ENCODE assay signal across 24 mouse cellular contexts in genomic region chr4:148751591-148751990, GRCm38 (mm10). TPM values are rescaled to one million over a fixed set of nuclear protein-coding genes. Genes with fewer than 3 reads are reported as not detected.
DNase-seq lines count a peak whose midpoint lies in the region; ATAC-seq lines count a peak whose summit lies in the region.
"Had no signal": no experiment of that assay in that cellular context is flagged by ENCODE, and none has a peak within 500 bp of the region (broad histone marks: within the 10 kb centered on the region; RNA-seq: fewer than 3 reads in every experiment).

No protein-coding gene starts in this region.

- H3K4me1 ChIP-seq in heart, embryonic 13.5 days, result peaks cover 71% of the 10 kb centered on the region

- no peak for ATAC-seq in heart, embryonic 13.5 days (ENCODE audit: extremely low read depth, insufficient number of reproducible peaks, low FRiP score, low TSS enrichment)
- ATAC-seq: forebrain, embryonic 13.5 days; liver, postnatal 0 days; lung, postnatal 0 days had no signal

- no peak overlapping the region for H3K4me2 ChIP-seq in heart, embryonic 13.5 days
- H3K4me2 ChIP-seq: embryonic facial prominence, embryonic 12.5 days; forebrain, embryonic 13.5 days; hindbrain, embryonic 15.5 days; limb, embryonic 12.5 days; liver, embryonic 11.5 days had no signal

- peak; percentile 61 for DNase-seq in gastrocnemius, adult 18-20 months (ENCODE audit: low spot score)
- DNase-seq in gastrocnemius, postnatal 4 days (ENCODE audit: low spot score in 2 of 2), result no peak
- DNase-seq in heart, adult 18-20 months, result no peak
- DNase-seq in A20 (ENCODE audit: low read depth, low spot score) (peak; percentile 50), ZHBTc4 (ENCODE audit: low read depth, low spot score) (peak; percentile 52)
- DNase-seq in c-Kit-positive CD71-positive TER-119-positive erythroid progenitor cells, embryonic 14.5 days (ENCODE audit: low spot score), result no peak
- no peak for DNase-seq in lung, postnatal 10 days
- DNase-seq: adrenal gland, postnatal 10 days; cerebellum, adult 2 months; cerebellum, postnatal 25 days; kidney, postnatal 25 days; layer of hippocampus, postnatal 36 days; liver, postnatal 0 days; thymus, adult 2 months had no signal

- no peak overlapping the region for H3K4me3 ChIP-seq in heart, embryonic 13.5 days
- H3K4me3 ChIP-seq: embryonic facial prominence, embryonic 12.5 days; erythroblast, embryonic 14.5 days; forebrain, embryonic 13.5 days; hindbrain, embryonic 15.5 days; limb, embryonic 12.5 days; midbrain, embryonic 10.5 days had no signal

- no peaks in the 10 kb centered on the region for H3K36me3 ChIP-seq in heart, embryonic 13.5 days
- H3K36me3 ChIP-seq: embryonic facial prominence, embryonic 12.5 days; hindbrain, embryonic 15.5 days; limb, embryonic 12.5 days; midbrain, embryonic 10.5 days had no signal

- 39% methylated on average over 7 of the region's 7 CpGs for WGBS in heart, embryonic 13.5 days

- H3K27me3 ChIP-seq in heart, embryonic 13.5 days (replicated peaks), result no peaks in the 10 kb centered on the region
- H3K27me3 ChIP-seq: hindbrain, embryonic 15.5 days had no signal

- peak overlapping the region; percentile 72 for H3K27ac ChIP-seq in heart, embryonic 13.5 days (replicated peaks)
- H3K27ac ChIP-seq: embryonic facial prominence, embryonic 12.5 days; forebrain, embryonic 13.5 days; hindbrain, embryonic 15.5 days; limb, embryonic 12.5 days; midbrain, embryonic 10.5 days; stomach, postnatal 0 days had no signal

- no peaks in the 10 kb centered on the region for H3K9me3 ChIP-seq in heart, embryonic 13.5 days
- H3K9me3 ChIP-seq: embryonic facial prominence, embryonic 12.5 days; forebrain, embryonic 13.5 days; hindbrain, embryonic 15.5 days; limb, embryonic 12.5 days; midbrain, embryonic 10.5 days had no signal

- peak overlapping the region; percentile 50; the same call in 1 of the 2 replicates for H3K9ac ChIP-seq in heart, embryonic 13.5 days
- H3K9ac ChIP-seq: embryonic facial prominence, embryonic 12.5 days; forebrain, embryonic 13.5 days; hindbrain, embryonic 15.5 days; limb, embryonic 12.5 days; liver, postnatal 0 days had no signal

RNA-seq across cellular contexts. Expression of gene Casz1, which starts 52.6 kb away (rescaled TPM):
- total RNA-seq in gastrocnemius, adult 18-20 months (2021), result 10 to 100 TPM; 37.9 to 44.4 TPM
- total RNA-seq in gastrocnemius, postnatal 4 days (2021), result 10 to 100 TPM; 51.6 to 53.4 TPM
- 18.3 and 20.2 TPM in 2 replicates for polyA plus RNA-seq in heart, embryonic 13.5 days (2015; fragmentation: Nextera tagmentation; extraction: Ambion mirVana)
- 10 to 100 TPM; 35.9 to 41.1 TPM for total RNA-seq in heart, adult 18-20 months (2021)

Comparison
In these comparisons a context has a peak if more than half of its experiments do, and no peak if none do; other contexts are left out.
1. DNase-seq: peak in gastrocnemius, adult 18-20 months (single experiment), A20 (single experiment) and ZHBTc4 (single experiment); none in gastrocnemius, postnatal 4 days (0 of 2), heart, adult 18-20 months (0 of 2), c-Kit-positive CD71-positive TER-119-positive erythroid progenitor cells, embryonic 14.5 days (single experiment) and lung, postnatal 10 days (single experiment).